Mouse (Mus musculus) layer of hippocampus, adult 18-20 months (tissue): ENCODE measurements at regions not wholly inside any gene's neighbourhood (a gene's known extent, or its start where the extent isn't known, plus 50 kb on each side); places are given as distances from the start of the nearest gene placed in this dataset.

Experiments
- DNase-seq, 2 experiments: peaks; one replicate each; pipeline ENCODE4 v3.0.0; 2022; ENCODE audit warnings: low spot score in 2 of 2

- no peak for DNase-seq
Observed at GRCm38 (mm10) chr19:14333041-14334012, 264.5 kb downstream of the Tle4 start.

- DNase-seq = no peak
Observed at GRCm38 (mm10) chr19:14337025-14337424, 260.8 kb downstream of the Tle4 start.

- DNase-seq = peak in 1 of 2 experiments; percentile 60
Observed at GRCm38 (mm10) chr19:14340759-14341158, 257.1 kb downstream of the Tle4 start.

- no peak for DNase-seq
Observed at GRCm38 (mm10) chr19:14343890-14344289, 254.0 kb downstream of the Tle4 start.

- DNase-seq = no peak
Observed at GRCm38 (mm10) chr19:14344467-14344866, 253.4 kb downstream of the Tle4 start.

GRCm38 (mm10) chr19:14347026-14347425 is 250.8 kb downstream of the Tle4 start:
- no peak for DNase-seq

GRCm38 (mm10) chr19:14347429-14347828 is 250.4 kb downstream of the Tle4 start:
- DNase-seq = no peak

GRCm38 (mm10) chr19:14349753-14350152 is 248.1 kb downstream of the Tle4 start:
- no peak for DNase-seq

- no peak for DNase-seq
Observed at GRCm38 (mm10) chr19:14351728-14352340, 246.0 kb downstream of the Tle4 start.

- DNase-seq = no peak
Observed at GRCm38 (mm10) chr19:14352551-14352950, 245.3 kb downstream of the Tle4 start.

- no peak for DNase-seq
Observed at GRCm38 (mm10) chr19:14353151-14353550, 244.7 kb downstream of the Tle4 start.

GRCm38 (mm10) chr19:14355128-14355527 is 242.7 kb downstream of the Tle4 start:
- peak in 1 of 2 experiments; percentile 50 for DNase-seq

- DNase-seq = no peak
Observed at GRCm38 (mm10) chr19:14355946-14356345, 241.9 kb downstream of the Tle4 start.

- no peak for DNase-seq
Observed at GRCm38 (mm10) chr19:14360611-14361010, 237.2 kb downstream of the Tle4 start.

- DNase-seq = no peak
Observed at GRCm38 (mm10) chr19:14369098-14369604, 228.7 kb downstream of the Tle4 start.

- peak in 1 of 2 experiments; percentile 9 for DNase-seq
Observed at GRCm38 (mm10) chr19:14371360-14371759, 226.5 kb downstream of the Tle4 start.

GRCm38 (mm10) chr19:14373996-14374395 is 223.9 kb downstream of the Tle4 start:
- no peak for DNase-seq

GRCm38 (mm10) chr19:14380898-14381297 is 217.0 kb downstream of the Tle4 start:
- DNase-seq = no peak

- DNase-seq = no peak
Observed at GRCm38 (mm10) chr19:14387796-14388195, 210.1 kb downstream of the Tle4 start.

GRCm38 (mm10) chr19:14388539-14388938 is 209.3 kb downstream of the Tle4 start:
- DNase-seq = no peak

GRCm38 (mm10) chr19:14389881-14390837 is 207.7 kb downstream of the Tle4 start:
- no peak for DNase-seq
